Mouse (Mus musculus) forebrain, embryonic 11.5 days (tissue): ENCODE results near the gene Gm49405. TPM values are rescaled to one million over a fixed set of nuclear protein-coding genes. Genes with fewer than 3 reads are reported as not detected.
"Not testable (repeated sequence)": the region's sequence is repeated elsewhere in the genome, so short reads cannot be mapped to it uniquely, and the experiment has no call there.

ENCODE experiments used
- ATAC-seq: fragments of 200-750 bp; cut with Nextera tagmentation; replicated peaks from 2 replicates; pipeline ENCODE4 v1.8.0; 2017; ENCODE audit warnings: moderate TSS enrichment; ENCODE audit not compliant: low FRiP score
- DNase-seq: peaks from one replicate; pipeline ENCODE4 v3.0.0-alpha.2; 2017; ENCODE audit warnings: low spot score
- H3K27ac ChIP-seq: fragments of 300-500 bp; sonication (generic); 2 replicates; pipeline ENCODE4 v1.5.1; 2014; ENCODE audit warnings: low read depth, low read length
- H3K27me3 ChIP-seq: fragments of 300-500 bp; sonication (generic); 2 replicates; pipeline ENCODE4 v1.6.1; 2014; ENCODE audit warnings: mild to moderate bottlenecking, low read length, mixed read lengths; ENCODE audit not compliant: control insufficient read depth, insufficient read depth
- H3K36me3 ChIP-seq: fragments of 300-500 bp; sonication (generic); 2 replicates; pipeline ENCODE4 v1.6.1; 2014; ENCODE audit warnings: mild to moderate bottlenecking, low read length, moderate library complexity, mixed read lengths; ENCODE audit not compliant: control insufficient read depth, insufficient read depth
- H3K4me1 ChIP-seq: fragments of 300-500 bp; sonication (generic); replicated peaks from 2 replicates; pipeline ENCODE4 v1.6.1; 2014; ENCODE audit warnings: low read length, mixed read lengths; ENCODE audit not compliant: control insufficient read depth, insufficient read depth
- H3K4me2 ChIP-seq: fragments of 300-500 bp; sonication (generic); 2 replicates; pipeline ENCODE4 v1.6.1; 2014; ENCODE audit warnings: low read depth, mild to moderate bottlenecking, low read length, moderate library complexity, mixed read lengths; ENCODE audit not compliant: severe bottlenecking
- H3K4me3 ChIP-seq: fragments of 300-500 bp; sonication (generic); 2 replicates; pipeline ENCODE4 v1.5.1; 2014; ENCODE audit warnings: low read depth, low read length
- H3K9ac ChIP-seq: fragments of 300-500 bp; sonication (generic); 2 replicates; pipeline ENCODE4 v1.6.1; 2014; ENCODE audit warnings: low read length
- H3K9me3 ChIP-seq: fragments of 300-500 bp; sonication (generic); 2 replicates; pipeline ENCODE4 v1.6.1; 2016; ENCODE audit warnings: low read length, mixed read lengths; ENCODE audit not compliant: control insufficient read depth
- WGBS: fragments of 180-500 bp; shearing (Covaris S2); extraction: QIAGEN DNeasy Blood & Tissue Kit; methylation state at CpG from one replicate; pipeline ENCODE4 v1.1.7; 2014; 5-methylcytosine and 5-hydroxymethylcytosine counted together
- polyA plus RNA-seq: library from polyadenylated mRNA; unstranded; fragments of >200 nt; fragmentation: Nextera tagmentation; extraction: Ambion mirVana; gene quantifications from 2 replicates; pipeline ENCODE4 v1.2.1, GENCODE M21; 2014

The Gm49405 gene
- polyA plus RNA-seq, 1 experiment from 2014 or later: 3.0 TPM

DNA sequence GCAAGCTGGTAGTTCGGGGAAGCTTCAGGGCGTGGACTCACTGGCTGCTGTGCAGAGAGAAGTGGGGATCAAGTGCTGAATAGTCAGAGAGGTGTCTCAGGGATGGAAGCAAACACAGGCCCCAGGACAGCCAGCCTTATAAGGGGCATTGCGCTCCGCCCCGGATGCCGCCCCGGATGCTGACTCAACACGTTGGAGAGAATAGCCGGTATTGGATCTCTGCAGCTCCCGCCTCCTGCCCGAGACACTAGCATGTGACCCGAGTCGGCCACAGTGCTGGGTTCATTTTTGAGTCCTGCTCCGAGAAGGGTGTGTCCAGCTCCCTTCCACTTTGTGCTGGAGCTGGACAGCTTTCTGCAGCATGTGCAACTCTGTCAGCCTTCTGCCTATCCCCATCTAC is 41.7 kb downstream of the Gm49405 start:
- H3K9ac ChIP-seq: no peak overlapping the region
- WGBS: 78% methylated on average over 14 of the region's 14 CpGs

GRCm38 (mm10) chr19:4044109-4044508 is 43.7 kb downstream of the Gm49405 start:
- ATAC-seq, H3K9me3 ChIP-seq, H3K36me3 ChIP-seq, H3K27me3 ChIP-seq, H3K27ac ChIP-seq, H3K4me3 ChIP-seq, H3K9ac ChIP-seq, H3K4me1 ChIP-seq, H3K4me2 ChIP-seq, DNase-seq: not testable (repeated sequence)
- 89% methylated on average over 5 of the region's 5 CpGs for WGBS

More for the DNA sequence above, 41.7 kb downstream of the Gm49405 start:
- no peaks in the 10 kb centered on the region for H3K36me3 ChIP-seq
- no peak overlapping the region for H3K27ac ChIP-seq
- H3K4me3 ChIP-seq: no peak overlapping the region
- H3K27me3 ChIP-seq: no peaks in the 10 kb centered on the region
- ATAC-seq: no peak
- H3K4me1 ChIP-seq: peaks cover 5% of the 10 kb centered on the region
- DNase-seq: no peak
- no peak overlapping the region for H3K4me2 ChIP-seq
- H3K9me3 ChIP-seq: no peaks in the 10 kb centered on the region

DNA sequence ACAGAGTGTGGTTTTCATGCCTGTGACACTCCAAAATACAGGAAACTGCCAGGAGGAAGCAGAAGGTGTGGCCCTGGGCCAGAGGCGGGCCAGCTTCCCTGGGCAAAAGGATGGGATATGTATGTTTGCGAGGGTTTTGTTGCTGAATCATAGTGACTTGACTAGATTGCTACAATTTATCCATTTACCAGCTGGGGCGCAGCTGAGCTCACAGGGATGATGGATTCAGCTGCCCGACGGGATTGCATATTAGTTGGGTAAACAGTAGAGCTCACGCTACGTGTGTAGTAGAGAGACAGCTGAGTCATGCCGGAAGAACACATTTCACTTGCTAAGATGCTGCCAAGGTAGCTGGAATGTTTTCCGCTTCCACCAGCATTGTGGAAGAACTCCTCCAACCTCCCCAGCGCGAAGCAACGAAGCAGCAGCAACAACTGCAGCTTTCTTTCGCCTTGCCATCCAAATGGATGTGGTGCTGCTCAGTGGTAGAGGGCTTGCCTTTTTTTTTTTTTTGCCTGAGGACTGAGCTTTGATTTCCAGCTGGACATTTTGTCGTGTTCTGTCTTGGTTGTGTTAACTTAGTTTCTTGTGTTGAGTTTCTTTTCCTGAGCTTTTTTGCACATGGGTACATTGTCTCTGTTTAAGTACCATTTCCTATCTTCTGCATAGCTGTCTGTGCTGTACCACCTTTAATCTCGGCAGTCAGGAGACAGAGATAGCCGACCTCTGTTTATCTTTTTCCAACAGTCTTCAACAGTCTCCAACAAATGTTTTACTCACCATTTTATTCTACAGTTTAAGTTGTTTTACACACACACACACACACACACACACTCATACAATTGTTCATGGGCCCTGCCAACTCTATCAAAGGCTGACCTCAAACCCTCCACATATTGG is 45.8 kb downstream of the Gm49405 start, which contains the start of gene Gstp2:
TSS of gene Gstp2 (minus strand) at position 58 of the 900 bp plus-strand sequence.
- DNase-seq (no peak), ATAC-seq (no peak)
- Histone ChIP-seq H3K4me2 (no peak within 1 kb of the TSS), H3K36me3 (no peaks in the 10 kb centered on the region), H3K27ac (no peak within 1 kb of the TSS), H3K27me3 (no peaks in the 10 kb centered on the region), H3K4me3 (no peak within 1 kb of the TSS), H3K9ac (no peak within 1 kb of the TSS), H3K4me1 (no peaks in the 10 kb centered on the region), H3K9me3 (no peaks in the 10 kb centered on the region)
- WGBS: 63% methylated on average over 16 of the region's 16 CpGs

DNA sequence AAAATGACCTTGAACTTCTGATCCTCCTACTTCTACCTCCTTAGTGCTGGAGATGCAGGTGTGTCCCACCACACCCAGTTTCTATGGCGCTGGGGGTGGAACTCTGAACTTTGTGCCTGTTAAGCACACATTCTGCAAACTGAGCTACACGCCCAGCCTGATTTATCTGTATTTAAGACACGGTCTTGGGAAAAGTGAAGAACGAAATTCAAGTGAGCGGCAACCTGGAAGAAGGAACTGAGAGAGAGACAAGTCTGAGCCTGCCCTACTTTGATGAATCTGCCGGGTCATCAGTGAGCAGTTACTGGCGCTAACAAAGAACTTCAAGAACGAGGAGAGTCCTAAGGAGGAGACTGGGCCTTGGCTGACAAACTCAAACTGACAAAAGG is 46.4 kb downstream of the Gm49405 start:
- DNase-seq (no peak), ATAC-seq (no peak)
- WGBS: 83% methylated on average over 8 of the region's 8 CpGs
- H3K27me3 ChIP-seq: no peaks in the 10 kb centered on the region
- H3K4me2 ChIP-seq: no peak overlapping the region
- no peak overlapping the region for H3K27ac ChIP-seq
- H3K9me3 ChIP-seq: no peaks in the 10 kb centered on the region
- H3K4me3 ChIP-seq: no peak overlapping the region
- no peaks in the 10 kb centered on the region for H3K36me3 ChIP-seq
- H3K9ac ChIP-seq: no peak overlapping the region
- H3K4me1 ChIP-seq: no peaks in the 10 kb centered on the region

DNA sequence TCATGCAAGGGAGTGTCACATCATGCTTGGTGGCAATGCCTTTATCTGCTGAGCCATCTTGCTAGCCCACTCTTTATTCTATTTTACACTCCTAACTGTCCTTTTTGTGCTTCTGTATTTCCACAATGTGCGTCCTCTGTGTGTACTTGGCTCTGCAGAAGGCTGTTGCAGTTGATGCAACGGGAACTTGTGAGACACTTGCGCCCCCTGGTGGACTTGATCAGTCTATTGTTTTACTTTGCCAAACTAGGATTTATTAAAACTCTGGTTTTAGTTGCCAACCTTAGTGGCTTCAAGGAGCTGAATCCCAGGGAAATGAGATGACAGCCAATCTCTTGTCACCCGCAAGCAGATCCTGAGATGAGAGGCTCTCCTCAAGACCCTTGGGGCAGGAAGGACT is 47.4 kb downstream of the Gm49405 start:
- Histone ChIP-seq H3K4me2 (no peak overlapping the region), H3K4me1 (no peaks in the 10 kb centered on the region), H3K27me3 (no peaks in the 10 kb centered on the region), H3K9me3 (no peaks in the 10 kb centered on the region), H3K9ac (no peak overlapping the region), H3K36me3 (no peaks in the 10 kb centered on the region), H3K4me3 (no peak overlapping the region), H3K27ac (no peak overlapping the region)
- ATAC-seq (no peak), DNase-seq (peak; percentile 88)
- WGBS: 22% methylated on average over 4 of the region's 4 CpGs

DNA sequence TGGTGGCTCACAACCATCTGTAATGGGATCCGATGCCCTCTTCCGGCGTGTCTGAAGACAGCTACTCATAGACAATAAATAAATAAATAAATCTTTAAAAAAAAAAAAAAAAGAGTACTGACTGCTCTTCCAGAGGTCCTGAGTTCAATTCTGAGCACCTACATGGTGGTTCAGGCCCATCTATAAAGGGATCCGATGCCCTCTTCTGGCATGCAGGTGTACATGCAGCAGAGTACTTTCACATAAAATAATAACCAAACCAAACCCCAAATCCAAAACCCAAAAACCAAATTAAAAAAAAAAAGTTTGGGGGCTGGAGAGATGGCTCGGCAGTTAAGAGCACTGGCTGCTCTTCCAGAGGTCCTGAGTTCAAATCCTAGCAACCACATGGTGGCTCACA is 48.6 kb downstream of the Gm49405 start:
- 84% methylated on average over 5 of the region's 5 CpGs for WGBS
- not testable (repeated sequence) for H3K36me3 ChIP-seq, H3K27ac ChIP-seq, H3K9me3 ChIP-seq, H3K9ac ChIP-seq, ATAC-seq, H3K27me3 ChIP-seq, H3K4me2 ChIP-seq, DNase-seq, H3K4me3 ChIP-seq, H3K4me1 ChIP-seq

DNA sequence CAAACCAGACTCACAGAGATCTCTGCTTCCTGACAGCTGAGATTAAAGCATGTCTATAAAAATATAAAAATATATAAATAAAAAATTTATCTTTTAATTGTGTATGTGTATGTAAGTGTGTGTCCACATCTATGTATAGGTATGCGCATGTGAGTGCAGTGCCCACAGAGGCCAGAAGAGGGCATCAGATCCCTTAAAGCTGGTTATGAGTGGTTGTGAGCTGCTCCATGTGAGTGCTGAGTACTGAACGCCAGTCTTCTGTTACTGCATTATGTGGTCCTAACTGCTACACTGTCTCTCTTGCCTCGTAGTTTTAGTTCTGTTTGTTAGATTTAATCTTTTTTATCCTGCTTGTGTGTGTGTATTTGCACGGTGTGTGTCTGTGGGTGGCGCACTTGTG is 50.6 kb downstream of the Gm49405 start:
- H3K4me3 ChIP-seq: no peak overlapping the region
- no peak overlapping the region for H3K27ac ChIP-seq
- no peaks in the 10 kb centered on the region for H3K36me3 ChIP-seq
- DNase-seq (no peak), ATAC-seq (no peak)
- H3K27me3 ChIP-seq: no peaks in the 10 kb centered on the region
- no peaks in the 10 kb centered on the region for H3K4me1 ChIP-seq
- WGBS: 95% methylated on average over 5 of the region's 5 CpGs
- H3K9ac ChIP-seq: no peak overlapping the region
- H3K4me2 ChIP-seq: no peak overlapping the region
- no peaks in the 10 kb centered on the region for H3K9me3 ChIP-seq

DNA sequence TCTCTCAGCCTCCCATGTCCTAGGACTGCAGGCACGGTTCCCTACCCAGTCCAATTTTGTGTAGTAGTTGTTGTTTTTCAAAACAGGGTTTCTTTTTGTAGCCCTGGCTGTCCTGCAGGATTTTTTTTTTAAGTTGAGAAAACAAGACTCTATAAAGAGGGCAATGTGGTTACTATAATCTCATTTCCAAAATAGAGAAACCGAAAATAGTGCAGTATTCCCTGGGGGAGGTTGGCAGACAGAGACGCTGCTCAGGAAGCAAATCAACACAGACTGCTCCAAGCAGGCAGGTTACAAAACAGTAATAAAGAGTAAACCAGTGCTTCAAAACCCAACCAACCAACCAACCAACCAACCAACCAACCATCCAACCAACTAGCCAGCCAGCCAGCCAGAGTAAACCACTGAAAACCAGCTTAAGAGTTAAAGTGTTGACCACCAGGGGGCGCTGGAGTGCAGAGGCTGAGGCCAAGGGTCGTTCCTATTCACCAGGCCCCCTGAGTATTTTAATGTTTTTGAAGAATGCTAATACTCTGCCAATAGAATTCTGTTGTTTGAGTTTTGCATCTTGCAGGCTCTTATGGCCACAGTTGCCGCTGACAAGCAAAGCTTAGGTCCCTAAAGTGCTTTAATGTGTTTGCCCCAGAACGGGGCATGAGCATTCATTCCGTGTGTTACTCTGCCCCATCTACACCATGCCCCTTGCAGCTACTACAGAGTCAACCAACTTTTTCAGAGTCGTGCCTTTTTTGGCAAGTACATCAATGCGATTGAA is 51.5 kb downstream of the Gm49405 start:
- WGBS: 59% methylated on average over 10 of the region's 10 CpGs
- no peaks in the 10 kb centered on the region for H3K27me3 ChIP-seq
- ATAC-seq: no peak
- H3K36me3 ChIP-seq: no peaks in the 10 kb centered on the region
- DNase-seq: peak; percentile 81
- no peak overlapping the region for H3K27ac ChIP-seq
- no peaks in the 10 kb centered on the region for H3K4me1 ChIP-seq
- no peak overlapping the region for H3K4me2 ChIP-seq
- no peak overlapping the region for H3K4me3 ChIP-seq
- H3K9me3 ChIP-seq: no peaks in the 10 kb centered on the region
- no peak overlapping the region for H3K9ac ChIP-seq
